Mouse (Mus musculus): Measurements from ENCODE around the gene Mre11a. TPM values are rescaled to one million over a fixed set of nuclear protein-coding genes. Genes with fewer than 3 reads are reported as not detected.

Mre11a gene
- polyA plus RNA-seq, 1 experiment from 2014 or later = 10.1 TPM

DNA sequence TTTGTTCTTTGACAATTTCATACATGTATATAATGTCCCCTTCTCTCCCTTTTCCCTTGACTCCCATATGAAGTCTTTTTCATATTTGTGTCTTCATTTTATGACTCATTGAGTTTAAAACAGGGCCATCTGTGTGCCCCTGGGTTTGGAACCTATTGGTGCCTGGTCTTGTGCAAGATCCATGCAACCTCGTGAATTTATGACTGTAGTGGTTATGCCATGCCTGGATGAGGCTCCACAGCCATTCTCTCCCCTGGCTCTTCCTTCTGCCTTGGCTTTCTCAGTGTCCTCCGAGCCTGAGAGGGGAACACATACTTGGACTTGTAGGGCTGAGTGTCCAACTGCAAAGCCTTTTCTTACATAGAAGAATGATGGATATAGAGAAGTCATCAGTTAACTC lies 21.3 kb downstream of the Mre11a start:
- Histone ChIP-seq H3K36me3 (ENCODE audit: control insufficient read depth, insufficient read depth) (peaks cover 43% of the 10 kb centered on the region), H3K9ac (ENCODE audit: low read depth, low read length) (no peak overlapping the region), H3K4me1 (ENCODE audit: control insufficient read depth, low read depth, low read length) (no peaks in the 10 kb centered on the region), H3K27me3 (ENCODE audit: control insufficient read depth, insufficient read depth, low read depth, low read length) (no peaks in the 10 kb centered on the region), H3K4me3 (ENCODE audit: low read depth, low read length) (no peak overlapping the region), H3K4me2 (ENCODE audit: low read depth, low read length) (no peak overlapping the region), H3K27ac (ENCODE audit: low read length) (no peak overlapping the region), H3K9me3 (replicated peaks; ENCODE audit: control insufficient read depth, low read length) (no peaks in the 10 kb centered on the region)
- ATAC-seq (ENCODE audit: low read depth) = no peak
- WGBS (ENCODE audit: insufficient replicate concordance) = 69% methylated on average over 2 of the region's 2 CpGs

GRCm38 (mm10) chr9:14806786-14807185 lies 22.3 kb downstream of the Mre11a start:
- WGBS (ENCODE audit: insufficient replicate concordance) = 79% methylated on average over 1 of the region's 1 CpGs
- ATAC-seq (ENCODE audit: low read depth) = no peak
- Histone ChIP-seq H3K9me3 (replicated peaks; ENCODE audit: control insufficient read depth, low read length) (no peaks in the 10 kb centered on the region), H3K27me3 (ENCODE audit: control insufficient read depth, insufficient read depth, low read depth, low read length) (no peaks in the 10 kb centered on the region), H3K4me1 (ENCODE audit: control insufficient read depth, low read depth, low read length) (no peaks in the 10 kb centered on the region), H3K27ac (ENCODE audit: low read length) (no peak overlapping the region), H3K36me3 (ENCODE audit: control insufficient read depth, insufficient read depth) (peaks cover 42% of the 10 kb centered on the region), H3K4me3 (ENCODE audit: low read depth, low read length) (no peak overlapping the region), H3K4me2 (ENCODE audit: low read depth, low read length) (no peak overlapping the region), H3K9ac (ENCODE audit: low read depth, low read length) (no peak overlapping the region)

- H3K4me3 ChIP-seq (ENCODE audit: low read depth, low read length) = no peak overlapping the region
- WGBS (ENCODE audit: insufficient replicate concordance) = 83% methylated on average over 5 of the region's 5 CpGs
- no peaks in the 10 kb centered on the region for H3K27me3 ChIP-seq (ENCODE audit: control insufficient read depth, insufficient read depth, low read depth, low read length)
- no peak overlapping the region for H3K9ac ChIP-seq (ENCODE audit: low read depth, low read length)
- H3K27ac ChIP-seq (ENCODE audit: low read length) = no peak overlapping the region
- H3K4me2 ChIP-seq (ENCODE audit: low read depth, low read length) = no peak overlapping the region
- no peak for ATAC-seq (ENCODE audit: low read depth)
- H3K4me1 ChIP-seq (ENCODE audit: control insufficient read depth, low read depth, low read length) = no peaks in the 10 kb centered on the region
- H3K36me3 ChIP-seq (ENCODE audit: control insufficient read depth, insufficient read depth) = peaks cover 40% of the 10 kb centered on the region
- H3K9me3 ChIP-seq (replicated peaks; ENCODE audit: control insufficient read depth, low read length) = no peaks in the 10 kb centered on the region
Measured at GRCm38 (mm10) chr9:14810111-14810510, 25.7 kb downstream of the Mre11a start.

DNA sequence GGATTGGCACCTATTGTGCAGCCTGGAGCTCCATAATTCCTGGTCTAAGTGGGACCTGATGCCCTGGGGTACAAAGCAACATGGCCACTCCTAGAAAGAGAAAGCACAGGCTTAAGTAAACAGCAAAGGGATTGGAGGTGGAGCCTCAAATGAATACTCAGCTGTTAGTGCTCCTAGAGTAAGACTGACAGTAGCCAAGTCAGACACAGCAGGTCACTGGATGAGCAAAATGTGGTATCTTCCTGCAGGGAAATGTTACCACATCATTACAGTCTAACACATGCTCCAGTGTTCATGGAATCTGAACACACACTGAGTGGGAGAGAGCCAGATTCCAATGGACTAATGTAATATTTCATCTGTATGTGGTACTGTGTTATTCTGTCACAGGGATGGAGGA lies 36.9 kb downstream of the Mre11a start:
- Histone ChIP-seq H3K9me3 (replicated peaks; ENCODE audit: control insufficient read depth, low read length) (no peaks in the 10 kb centered on the region), H3K4me2 (ENCODE audit: low read depth, low read length) (no peak overlapping the region), H3K9ac (ENCODE audit: low read depth, low read length) (no peak overlapping the region), H3K27ac (ENCODE audit: low read length) (no peak overlapping the region), H3K4me3 (ENCODE audit: low read depth, low read length) (no peak overlapping the region), H3K4me1 (ENCODE audit: control insufficient read depth, low read depth, low read length) (no peaks in the 10 kb centered on the region), H3K27me3 (ENCODE audit: control insufficient read depth, insufficient read depth, low read depth, low read length) (no peaks in the 10 kb centered on the region), H3K36me3 (ENCODE audit: control insufficient read depth, insufficient read depth) (peaks cover 21% of the 10 kb centered on the region)
- ATAC-seq (ENCODE audit: low read depth) = no peak

- Histone ChIP-seq H3K4me3 (ENCODE audit: low read depth, low read length) (no peak overlapping the region), H3K27me3 (ENCODE audit: control insufficient read depth, insufficient read depth, low read depth, low read length) (no peaks in the 10 kb centered on the region), H3K4me2 (ENCODE audit: low read depth, low read length) (no peak overlapping the region), H3K9me3 (replicated peaks; ENCODE audit: control insufficient read depth, low read length) (no peaks in the 10 kb centered on the region), H3K4me1 (ENCODE audit: control insufficient read depth, low read depth, low read length) (no peaks in the 10 kb centered on the region), H3K9ac (ENCODE audit: low read depth, low read length) (no peak overlapping the region), H3K27ac (ENCODE audit: low read length) (no peak overlapping the region), H3K36me3 (ENCODE audit: control insufficient read depth, insufficient read depth) (peaks cover 14% of the 10 kb centered on the region)
- no peak for ATAC-seq (ENCODE audit: low read depth)
- 79% methylated on average over 5 of the region's 5 CpGs for WGBS (ENCODE audit: insufficient replicate concordance)
Measured at GRCm38 (mm10) chr9:14824840-14825239, 40.4 kb downstream of the Mre11a start.

GRCm38 (mm10) chr9:14827875-14828274 lies 43.4 kb downstream of the Mre11a start:
- Histone ChIP-seq H3K9ac (ENCODE audit: low read depth, low read length) (no peak overlapping the region), H3K27me3 (ENCODE audit: control insufficient read depth, insufficient read depth, low read depth, low read length) (no peaks in the 10 kb centered on the region), H3K4me2 (ENCODE audit: low read depth, low read length) (no peak overlapping the region), H3K36me3 (ENCODE audit: control insufficient read depth, insufficient read depth) (peaks cover 12% of the 10 kb centered on the region), H3K9me3 (replicated peaks; ENCODE audit: control insufficient read depth, low read length) (no peaks in the 10 kb centered on the region), H3K4me1 (ENCODE audit: control insufficient read depth, low read depth, low read length) (no peaks in the 10 kb centered on the region), H3K27ac (ENCODE audit: low read length) (no peak overlapping the region), H3K4me3 (ENCODE audit: low read depth, low read length) (no peak overlapping the region)
- WGBS (ENCODE audit: insufficient replicate concordance) = 63% methylated on average over 2 of the region's 2 CpGs
- ATAC-seq (ENCODE audit: low read depth) = no peak

- ATAC-seq (ENCODE audit: low read depth) = no peak
Measured at GRCm38 (mm10) chr9:14832046-14832445, 47.6 kb downstream of the Mre11a start.

GRCm38 (mm10) chr9:14835335-14836075 lies 51.1 kb downstream of the Mre11a start:
- 64% methylated on average over 6 of the region's 6 CpGs for WGBS (ENCODE audit: insufficient replicate concordance)
- H3K27me3 ChIP-seq (ENCODE audit: control insufficient read depth, insufficient read depth, low read depth, low read length) = no peaks in the 10 kb centered on the region
- no peaks in the 10 kb centered on the region for H3K9me3 ChIP-seq (replicated peaks; ENCODE audit: control insufficient read depth, low read length)
- H3K4me2 ChIP-seq (ENCODE audit: low read depth, low read length) = no peak overlapping the region
- no peak overlapping the region for H3K4me3 ChIP-seq (ENCODE audit: low read depth, low read length)
- no peak overlapping the region; the same call in 1 of the 2 replicates for H3K27ac ChIP-seq (ENCODE audit: low read length)
- no peaks in the 10 kb centered on the region for H3K4me1 ChIP-seq (ENCODE audit: control insufficient read depth, low read depth, low read length)
- ATAC-seq (ENCODE audit: low read depth) = peak; percentile 78
- H3K9ac ChIP-seq (ENCODE audit: low read depth, low read length) = no peak overlapping the region
- peaks cover 7% of the 10 kb centered on the region for H3K36me3 ChIP-seq (ENCODE audit: control insufficient read depth, insufficient read depth)

More at GRCm38 (mm10) chr9:14832046-14832445, 47.6 kb downstream of the Mre11a start:
- Histone ChIP-seq H3K4me1 (ENCODE audit: control insufficient read depth, low read depth, low read length) (no peaks in the 10 kb centered on the region), H3K9me3 (replicated peaks; ENCODE audit: control insufficient read depth, low read length) (no peaks in the 10 kb centered on the region), H3K36me3 (ENCODE audit: control insufficient read depth, insufficient read depth) (peaks cover 13% of the 10 kb centered on the region), H3K9ac (ENCODE audit: low read depth, low read length) (no peak overlapping the region), H3K4me2 (ENCODE audit: low read depth, low read length) (no peak overlapping the region), H3K27ac (ENCODE audit: low read length) (no peak overlapping the region), H3K4me3 (ENCODE audit: low read depth, low read length) (no peak overlapping the region), H3K27me3 (ENCODE audit: control insufficient read depth, insufficient read depth, low read depth, low read length) (no peaks in the 10 kb centered on the region)
- WGBS (ENCODE audit: insufficient replicate concordance) = 72% methylated on average over 5 of the region's 5 CpGs

- peaks cover 7% of the 10 kb centered on the region for H3K36me3 ChIP-seq (ENCODE audit: control insufficient read depth, insufficient read depth)
- H3K9me3 ChIP-seq (replicated peaks; ENCODE audit: control insufficient read depth, low read length) = no peaks in the 10 kb centered on the region
- H3K4me3 ChIP-seq (ENCODE audit: low read depth, low read length) = no peak overlapping the region
- WGBS (ENCODE audit: insufficient replicate concordance) = 75% methylated on average over 7 of the region's 7 CpGs
- H3K9ac ChIP-seq (ENCODE audit: low read depth, low read length) = no peak overlapping the region
- H3K27me3 ChIP-seq (ENCODE audit: control insufficient read depth, insufficient read depth, low read depth, low read length) = no peaks in the 10 kb centered on the region
- no peak for ATAC-seq (ENCODE audit: low read depth)
- H3K27ac ChIP-seq (ENCODE audit: low read length) = no peak overlapping the region
- no peaks in the 10 kb centered on the region for H3K4me1 ChIP-seq (ENCODE audit: control insufficient read depth, low read depth, low read length)
- no peak overlapping the region for H3K4me2 ChIP-seq (ENCODE audit: low read depth, low read length)
Measured at GRCm38 (mm10) chr9:14839527-14839926, 55.1 kb downstream of the Mre11a start.

Data from liver, embryonic 16.5 days (tissue).